Mouse (Mus musculus): ENCODE results near the gene Whrn.

The Whrn gene

DNA sequence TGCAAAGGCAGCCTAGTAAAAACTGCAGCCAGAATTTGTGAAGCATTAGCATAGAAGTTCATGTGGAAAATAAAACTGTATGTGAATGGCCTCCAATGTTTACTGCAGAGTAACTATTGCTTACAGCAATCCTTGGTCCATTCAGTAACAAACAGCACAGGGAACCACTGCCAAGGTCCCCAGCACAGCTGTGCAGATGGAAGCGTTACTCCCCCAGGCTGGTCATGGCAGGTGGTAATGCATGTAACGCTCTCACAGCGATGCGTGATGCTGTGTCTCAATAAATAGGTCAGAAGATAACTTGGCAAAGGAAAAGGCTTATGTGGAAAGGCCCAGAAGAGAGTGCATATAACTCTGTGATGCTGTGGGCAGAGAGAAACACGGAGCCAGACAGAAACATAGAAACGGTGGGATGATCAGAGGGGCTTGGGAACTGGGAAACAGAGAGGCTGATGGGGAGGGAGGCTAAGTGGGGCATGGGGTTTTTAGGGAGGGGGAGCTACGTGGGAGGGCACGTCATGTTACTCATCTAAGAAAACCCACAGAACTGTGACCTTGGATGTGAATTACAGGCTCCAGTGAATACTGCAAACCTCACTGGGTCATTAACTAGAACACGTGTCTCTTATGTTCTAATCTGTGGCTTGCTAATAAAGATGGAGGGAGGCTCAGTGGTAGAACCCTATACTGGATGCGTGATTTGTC, 51.3 kb downstream of the Whrn start:
- DNase-seq (ENCODE audit: low spot score), result no peak

DNA sequence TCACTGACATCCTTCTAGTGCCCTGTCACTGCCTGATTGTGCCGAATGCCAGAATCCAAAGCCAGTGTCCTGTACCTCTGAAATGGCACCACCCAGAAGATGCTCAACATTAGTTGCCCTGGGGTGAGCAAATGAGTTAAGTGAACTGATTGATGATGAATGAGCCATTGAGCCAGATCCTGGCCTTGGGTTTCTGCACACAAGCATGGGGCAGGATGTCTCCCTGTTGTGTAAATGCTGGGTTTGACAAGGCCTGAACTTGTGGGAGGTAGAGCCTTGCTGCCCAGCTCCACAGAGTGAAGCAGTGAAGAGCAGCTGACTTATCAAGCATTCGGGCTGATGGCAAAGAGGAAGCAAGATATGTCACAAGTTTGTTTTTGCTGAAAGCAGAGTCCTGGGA, 52.7 kb downstream of the Whrn start:
- DNase-seq (ENCODE audit: low spot score), result no peak

DNA sequence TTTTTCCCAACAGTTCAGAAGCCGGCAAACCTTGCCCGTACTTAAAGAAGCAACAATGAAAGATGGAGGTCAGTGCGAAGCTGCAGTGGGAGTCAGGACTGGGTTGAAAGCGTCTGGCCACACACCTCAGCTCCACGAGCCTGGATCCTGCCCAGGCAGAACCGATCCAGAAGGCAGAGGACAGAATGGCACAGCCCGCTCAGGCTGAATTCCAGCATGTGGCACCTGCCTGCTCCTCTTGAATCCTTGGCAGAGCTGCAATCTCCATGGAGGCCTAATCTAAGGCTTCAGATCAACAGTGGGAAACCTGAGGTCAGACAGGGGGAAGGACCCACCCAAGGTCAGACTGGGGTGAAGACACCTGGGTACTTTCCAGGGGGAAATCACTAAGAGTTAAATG, 54.2 kb downstream of the Whrn start:
- DNase-seq (ENCODE audit: low spot score), result no peak

DNA sequence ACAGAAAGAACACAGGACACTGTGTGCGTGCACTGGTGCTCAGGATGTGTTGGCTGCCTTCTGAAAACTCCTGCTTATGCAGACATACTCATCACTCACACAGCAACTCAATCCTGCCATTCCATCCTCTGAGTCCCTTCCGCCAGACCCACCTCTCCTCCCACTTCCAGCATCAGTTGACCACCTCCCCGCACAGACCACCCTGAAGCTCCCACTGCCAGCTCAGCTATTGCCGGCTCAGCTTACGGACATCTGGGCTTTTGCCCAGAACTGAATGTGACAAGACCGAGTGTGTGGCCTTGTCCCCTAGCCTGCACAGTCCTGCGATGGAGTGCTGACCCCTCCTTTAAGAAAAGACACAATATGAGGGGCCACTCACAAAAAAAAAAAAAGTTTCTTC, 55.5 kb downstream of the Whrn start:
- no peak for DNase-seq (ENCODE audit: low spot score)

DNA sequence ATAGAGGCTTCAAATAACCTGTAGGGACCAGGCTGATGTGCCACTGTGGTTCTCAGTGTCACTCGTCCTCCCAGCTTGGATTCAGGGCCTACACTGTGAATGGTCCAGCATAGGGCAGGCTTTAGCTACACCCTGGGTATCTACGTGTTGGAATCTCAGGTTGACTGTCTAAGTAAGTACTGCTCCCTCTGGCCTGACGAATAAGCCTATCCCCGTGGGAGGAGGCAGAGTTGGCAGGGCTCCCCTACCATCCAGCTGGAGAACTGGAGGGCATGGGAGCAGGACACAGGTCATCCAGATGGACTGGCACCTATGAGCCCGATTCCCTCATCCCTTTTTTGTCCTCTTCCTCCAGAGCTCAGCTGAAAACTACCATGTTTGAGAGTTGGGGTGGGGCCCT, 57.8 kb downstream of the Whrn start:
- no peak for DNase-seq (ENCODE audit: low spot score)

DNA sequence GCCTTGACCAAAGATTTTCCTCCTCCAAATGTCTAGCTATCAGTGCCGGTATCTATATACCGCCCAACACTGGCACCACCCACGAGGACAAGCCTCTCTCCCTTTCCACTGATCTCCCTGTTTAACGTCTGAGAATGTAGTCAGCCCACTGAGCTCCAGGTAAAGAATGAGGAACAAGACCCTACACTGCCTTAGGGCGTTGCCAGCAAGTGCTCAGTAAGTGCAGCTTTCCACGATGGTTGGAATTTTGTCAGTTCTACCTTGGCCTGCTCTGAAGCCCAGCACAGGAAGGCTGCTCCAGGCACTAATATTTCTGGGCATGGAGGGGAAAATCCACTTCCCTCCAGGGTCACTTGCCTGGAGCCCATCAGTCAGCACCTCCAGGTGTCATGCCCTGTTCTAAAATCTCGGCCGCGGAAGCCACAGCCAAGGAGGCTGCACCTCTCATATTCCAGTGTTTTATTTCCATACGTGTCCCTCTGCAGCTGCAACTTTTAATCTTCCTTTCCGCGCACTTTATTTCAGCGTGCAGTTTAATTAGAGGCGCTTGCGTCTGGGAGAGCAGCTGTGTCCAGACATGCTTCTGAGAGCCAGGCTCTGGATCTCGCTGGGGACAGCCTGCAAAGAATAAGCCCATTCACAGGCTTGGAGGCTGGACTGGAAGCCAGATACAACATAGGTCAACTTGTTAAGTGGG, 58.5 kb downstream of the Whrn start:
- DNase-seq (ENCODE audit: low spot score), result no peak

DNA sequence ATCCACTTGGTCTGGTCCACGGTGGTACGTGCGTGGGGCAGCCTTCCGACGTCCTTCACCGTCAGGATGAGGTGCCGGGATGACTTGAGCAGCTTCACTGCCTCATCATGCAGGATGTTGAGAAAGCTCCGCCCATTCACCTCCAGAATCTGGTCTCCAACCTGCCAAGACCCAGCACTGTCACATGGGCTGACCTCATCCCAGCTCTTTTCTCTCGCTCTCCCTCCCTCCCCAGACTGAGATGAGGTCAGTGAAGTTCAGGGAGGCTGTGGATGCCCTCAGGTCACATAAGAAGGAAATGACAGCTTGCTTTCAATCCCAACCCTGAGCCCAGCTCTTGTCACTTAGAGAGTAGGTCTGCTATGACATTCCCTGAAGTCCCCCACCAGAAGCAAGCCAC, 60.4 kb downstream of the Whrn start:
- DNase-seq (ENCODE audit: low spot score), result no peak

DNA sequence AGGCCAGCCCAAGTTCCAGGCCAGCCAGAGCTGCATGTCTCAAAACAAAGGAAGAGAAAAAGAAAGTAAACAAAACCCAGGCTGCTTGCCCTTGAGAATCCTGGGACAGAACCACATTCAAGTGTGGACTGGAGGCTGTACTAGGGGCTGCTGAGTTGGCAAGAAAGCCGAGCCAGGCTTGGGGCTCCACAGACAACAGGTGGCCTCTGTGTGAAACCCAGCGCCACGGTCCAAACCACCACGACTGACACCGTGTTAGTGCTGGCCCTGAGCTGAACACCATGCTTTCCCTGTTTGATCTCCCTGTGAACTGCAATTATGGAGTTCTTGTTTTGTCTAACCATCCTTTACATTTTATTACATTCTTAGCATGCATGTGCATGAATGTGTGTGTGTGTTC, 64.7 kb downstream of the Whrn start:
- no peak for DNase-seq (ENCODE audit: low spot score)

DNA sequence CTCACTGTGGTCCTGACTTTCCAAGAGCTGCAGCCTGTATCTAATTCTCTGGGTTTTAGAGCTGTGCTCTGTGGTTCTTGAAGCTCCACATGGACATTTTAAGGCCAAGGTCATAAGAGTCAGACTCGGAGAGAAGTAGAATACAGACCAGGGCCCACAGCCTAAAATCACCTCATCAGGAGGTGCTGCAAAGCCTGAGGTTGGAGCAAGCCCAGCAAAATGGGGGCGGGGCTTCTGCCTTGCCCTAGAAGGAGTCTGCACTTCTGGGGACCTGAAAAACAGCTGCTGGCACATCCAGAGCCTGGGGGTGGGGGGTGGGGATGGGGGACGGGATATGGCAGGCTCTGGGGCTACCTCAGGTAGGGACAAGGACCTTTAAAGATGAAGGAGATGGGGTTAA, 65.4 kb downstream of the Whrn start:
- no peak for DNase-seq (ENCODE audit: low spot score)

DNA sequence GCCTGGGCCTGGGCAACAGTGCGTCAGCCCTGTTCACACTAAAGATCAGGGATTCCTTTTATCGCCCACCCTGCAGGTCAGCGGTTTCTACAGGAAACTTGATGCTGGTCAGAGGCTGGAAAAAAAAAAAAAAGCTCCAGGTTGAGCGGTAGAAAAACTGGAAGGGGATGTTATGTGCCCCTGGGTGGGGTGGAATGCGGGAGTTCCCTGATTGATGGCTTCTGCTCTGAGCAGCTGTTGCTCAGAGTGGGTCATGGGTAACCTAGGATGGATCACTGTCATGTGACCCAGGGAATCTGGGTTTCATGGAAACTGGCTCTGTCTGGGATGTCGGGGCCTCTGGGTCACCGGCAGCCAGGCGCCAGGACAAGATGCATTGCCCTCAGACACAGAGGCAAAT, 69.5 kb downstream of the Whrn start:
- no peak for DNase-seq (ENCODE audit: low spot score)

DNA sequence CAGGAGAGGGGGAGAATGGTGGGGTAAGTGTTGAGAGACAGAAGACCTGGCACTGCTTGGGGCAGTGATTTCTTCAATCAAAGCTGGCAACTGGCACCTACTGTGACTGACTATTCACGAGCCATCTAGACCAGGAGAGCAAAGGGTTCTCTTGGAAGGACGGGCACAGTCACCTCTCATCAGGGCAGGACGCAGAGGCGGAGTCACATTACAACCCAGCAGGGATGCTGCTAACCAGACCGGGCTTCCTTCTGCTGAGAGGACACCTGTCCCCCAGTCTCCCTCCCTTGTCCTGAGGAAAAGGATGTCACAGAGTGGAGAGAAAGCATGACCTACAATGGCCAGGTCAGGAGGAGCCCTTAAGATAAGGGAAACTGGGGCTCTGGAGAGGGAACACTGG, 72.0 kb downstream of the Whrn start:
- no peak for DNase-seq (ENCODE audit: low spot score)

DNA sequence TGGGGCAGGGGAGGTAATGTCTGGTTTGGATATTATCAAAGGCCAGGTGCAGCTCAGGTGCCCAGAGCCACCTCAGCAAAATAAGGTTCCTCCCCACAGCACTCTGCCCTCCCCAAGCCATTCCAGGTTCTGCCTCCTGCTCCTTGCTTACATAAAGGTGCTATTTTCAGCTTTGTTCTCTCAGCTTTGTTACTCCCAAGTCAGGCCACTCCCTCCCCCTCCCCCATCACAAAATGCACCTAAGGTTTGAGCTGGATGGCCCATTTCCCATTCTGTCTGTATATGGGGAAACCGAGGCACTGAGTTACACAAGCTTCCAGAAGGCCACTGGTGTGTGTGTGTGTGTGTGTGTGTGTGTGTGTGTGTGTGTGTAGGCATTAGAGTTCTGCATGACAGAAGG, 72.6 kb downstream of the Whrn start:
- no peak for DNase-seq (ENCODE audit: low spot score)

DNA sequence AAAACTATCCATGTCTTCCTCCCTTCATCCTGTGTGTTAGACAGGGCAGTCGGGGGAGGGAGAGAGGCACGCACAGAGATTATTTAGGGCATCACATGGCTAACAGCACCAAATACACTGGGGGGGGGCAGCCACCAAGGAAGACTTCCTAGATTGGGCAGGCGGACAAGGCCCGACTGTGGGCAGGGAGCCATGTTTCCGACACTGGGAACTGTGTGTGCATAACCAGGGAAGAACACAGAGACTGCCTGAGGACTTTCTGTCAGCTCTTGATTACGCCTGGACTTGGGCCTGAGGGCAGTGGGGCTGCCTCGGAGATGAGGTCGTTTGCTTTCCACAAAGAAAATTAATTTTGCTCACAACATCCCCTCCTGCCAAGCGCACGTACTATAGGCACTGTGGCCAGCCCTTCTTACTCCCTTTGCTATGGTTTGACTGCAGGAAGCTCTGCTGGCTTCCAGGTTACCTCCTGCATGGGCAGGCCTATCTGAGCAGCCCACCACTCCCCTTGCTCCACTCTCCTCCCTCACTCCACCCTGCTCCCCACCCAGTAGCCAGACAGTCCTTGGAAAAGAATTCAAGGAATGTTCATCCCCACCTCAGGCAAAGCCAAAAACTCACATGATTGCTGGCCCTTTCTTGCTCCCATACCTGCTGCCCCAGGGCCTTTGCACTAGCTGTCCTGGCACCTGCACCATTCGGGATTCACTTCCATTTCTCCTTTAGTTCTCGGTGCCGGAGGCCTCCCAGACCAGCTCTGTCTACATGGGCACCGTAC, 75.5 kb downstream of the Whrn start:
- peak; percentile 50 for DNase-seq (ENCODE audit: low spot score)

DNA sequence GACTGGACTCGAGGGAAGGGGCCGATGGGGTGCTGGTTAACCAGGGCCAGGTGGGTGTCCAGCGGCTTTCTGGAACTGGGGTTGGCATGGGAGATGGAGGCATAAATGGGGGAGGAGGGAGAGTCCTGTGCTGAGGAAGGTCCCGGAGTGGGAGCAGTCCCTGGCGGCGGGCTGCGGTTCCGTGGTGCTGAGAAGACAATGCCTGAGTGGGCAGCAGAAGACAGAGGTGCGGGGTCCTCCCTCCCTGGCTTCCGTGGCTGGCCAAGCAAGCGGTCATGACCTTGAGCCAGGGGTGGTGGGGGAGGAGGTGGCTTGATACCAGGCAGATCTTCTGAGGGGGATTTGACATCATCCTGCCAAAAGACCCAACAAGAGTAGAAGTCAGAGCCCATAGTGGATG, 77.5 kb downstream of the Whrn start:
- DNase-seq (ENCODE audit: low spot score), result no peak

DNA sequence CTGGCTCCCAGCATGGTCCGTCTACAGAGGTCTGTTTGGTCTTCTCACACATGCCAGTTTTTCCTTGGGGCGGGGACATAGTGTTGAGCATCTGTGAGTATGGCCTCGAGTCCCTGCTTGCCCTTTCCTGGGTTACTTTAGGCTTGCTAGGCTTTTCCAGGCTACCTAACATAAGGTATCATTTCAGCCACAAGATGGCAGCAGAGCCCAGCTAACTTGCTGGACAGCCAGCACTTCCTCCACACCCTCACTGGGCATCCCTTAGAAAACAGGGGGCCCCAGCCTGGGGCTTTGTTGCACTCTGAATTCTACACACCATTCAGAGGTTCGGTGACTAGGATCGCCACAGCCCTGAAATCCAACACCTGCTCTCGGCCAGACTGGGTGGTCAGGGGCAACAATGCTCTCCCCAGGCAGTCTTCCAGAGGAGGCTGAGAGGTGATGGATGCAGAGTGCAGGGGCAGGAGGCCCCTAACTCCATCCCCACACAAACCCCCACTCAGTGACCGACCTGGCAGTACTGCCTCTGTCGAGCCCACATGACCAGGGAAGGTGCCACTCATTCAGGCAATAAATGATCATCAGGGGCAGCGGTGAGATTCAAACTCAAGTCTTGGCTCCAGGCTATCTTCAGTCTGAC, 78.4 kb downstream of the Whrn start:
- DNase-seq (ENCODE audit: low spot score), result peak; percentile 89

DNA sequence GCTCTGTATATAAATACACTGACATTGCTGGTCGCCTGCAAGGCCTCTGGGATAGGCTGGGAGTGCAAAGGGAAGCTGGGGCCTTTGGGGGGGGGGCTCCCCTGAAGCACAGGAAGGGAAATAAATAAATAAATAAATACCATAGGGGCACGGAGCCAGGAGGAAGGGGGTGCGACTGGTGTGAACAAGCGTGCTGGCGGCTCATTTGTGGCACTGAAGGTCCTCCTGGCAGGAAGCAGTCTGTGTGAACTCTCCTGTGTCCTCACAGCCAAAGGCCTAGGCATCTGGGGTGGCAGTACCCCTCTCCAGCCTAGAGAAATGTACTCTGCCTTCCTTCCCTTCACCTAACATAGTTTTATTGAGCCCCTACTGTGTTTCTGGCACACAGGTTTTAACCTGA, 80.8 kb downstream of the Whrn start:
- DNase-seq (ENCODE audit: low spot score), result no peak

DNA sequence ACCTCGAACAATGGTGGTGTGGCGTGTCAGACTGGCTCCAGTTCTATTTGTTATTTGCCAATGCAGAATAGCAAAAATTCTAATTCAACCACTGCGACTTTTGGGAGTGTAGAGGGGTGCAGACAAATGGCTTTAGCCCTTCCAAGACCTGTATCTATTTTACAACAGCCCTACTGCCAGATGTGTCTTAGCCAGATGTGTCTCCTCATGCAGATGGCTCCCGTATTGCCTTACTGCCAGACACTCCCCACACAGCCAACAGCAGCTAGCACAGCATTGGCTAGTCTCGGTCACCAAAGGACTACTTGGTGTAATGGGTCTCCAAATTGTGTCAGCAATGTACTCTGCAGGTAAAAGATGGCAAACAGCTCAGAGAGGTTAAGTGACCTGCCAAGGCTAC, 84.6 kb downstream of the Whrn start:
- peak; percentile 26 for DNase-seq (ENCODE audit: low spot score)

DNA sequence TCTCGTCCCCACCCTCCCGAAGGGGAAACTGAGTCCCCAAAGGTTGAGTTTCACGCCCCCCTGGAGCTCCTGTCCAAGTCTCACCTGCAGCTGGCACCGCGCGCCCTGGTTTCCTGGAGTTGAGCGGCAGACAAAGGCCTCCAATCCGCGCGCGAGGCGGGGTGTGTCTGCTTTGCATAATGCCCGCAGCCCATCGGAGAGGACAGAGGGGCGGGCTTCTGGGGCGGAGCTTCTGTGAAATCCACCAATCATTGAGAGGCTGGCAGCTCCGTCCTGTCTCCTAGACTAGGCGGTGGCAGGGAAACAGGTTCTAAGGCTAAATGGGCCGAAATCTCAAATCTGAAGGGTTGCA, 85.2 kb downstream of the Whrn start:
- DNase-seq (ENCODE audit: low spot score), result peak; percentile 95

DNA sequence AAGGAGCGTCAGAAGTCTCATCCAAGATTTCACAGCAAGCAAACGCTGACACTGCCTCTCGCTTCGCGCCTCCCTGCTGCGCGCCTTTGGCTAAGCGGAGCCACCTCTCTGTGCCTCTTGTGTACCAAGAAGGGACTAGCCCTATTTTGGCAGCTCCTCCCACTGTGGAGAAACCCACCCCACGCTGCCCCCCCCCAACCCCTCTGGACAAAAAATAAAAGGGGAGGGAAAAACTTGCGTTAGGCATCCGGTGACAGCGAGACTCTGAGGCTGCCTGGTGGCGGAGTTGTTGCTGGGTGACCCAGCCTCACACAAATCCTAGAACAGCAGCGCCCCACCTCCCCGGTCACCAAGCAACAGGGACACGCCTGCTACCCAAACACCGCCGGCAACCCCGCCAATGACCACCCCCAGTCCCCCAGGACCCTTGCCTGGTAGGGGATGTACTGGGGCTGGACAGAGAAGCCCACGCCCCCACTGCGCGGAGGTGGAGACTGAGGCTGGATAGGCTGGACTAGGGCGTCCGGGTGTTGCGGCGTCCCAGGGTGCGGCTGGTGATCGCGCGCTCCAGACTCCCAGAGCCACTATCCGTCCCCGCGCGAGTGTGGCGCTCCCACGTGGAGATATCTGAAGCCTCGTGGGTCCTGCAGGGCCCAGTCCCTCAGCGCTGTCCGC, 85.7 kb downstream of the Whrn start:
- peak; percentile 59 for DNase-seq (ENCODE audit: low spot score)

DNA sequence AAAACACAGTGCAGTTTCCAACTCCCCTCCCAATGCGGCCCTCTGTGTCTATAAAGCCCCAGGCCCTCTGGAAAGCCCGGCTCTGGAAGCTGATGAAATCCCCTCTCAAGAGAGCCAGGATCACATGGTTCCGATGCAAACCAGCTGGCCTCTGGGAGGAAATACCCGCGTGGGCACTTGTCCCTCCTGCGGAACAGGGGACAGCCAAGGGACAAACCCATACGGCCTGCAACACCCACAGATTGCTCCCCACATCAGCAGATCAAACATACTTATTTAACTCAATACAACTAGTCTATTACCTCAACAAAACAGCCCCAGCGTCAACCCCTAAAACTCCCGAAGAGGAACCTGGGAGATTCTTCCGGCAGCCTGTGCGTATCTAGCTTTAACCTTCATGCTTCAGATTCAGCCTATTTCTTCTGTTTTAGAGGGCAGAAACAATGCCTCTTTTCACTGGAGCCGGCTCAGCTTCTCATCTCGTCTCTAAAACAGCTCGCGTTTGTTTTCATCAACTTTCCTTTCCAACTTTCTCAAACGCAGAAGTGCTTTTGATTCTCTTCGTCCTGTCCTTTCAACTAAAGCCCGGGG, 86.4 kb downstream of the Whrn start:
- no peak for DNase-seq (ENCODE audit: low spot score)

DNA sequence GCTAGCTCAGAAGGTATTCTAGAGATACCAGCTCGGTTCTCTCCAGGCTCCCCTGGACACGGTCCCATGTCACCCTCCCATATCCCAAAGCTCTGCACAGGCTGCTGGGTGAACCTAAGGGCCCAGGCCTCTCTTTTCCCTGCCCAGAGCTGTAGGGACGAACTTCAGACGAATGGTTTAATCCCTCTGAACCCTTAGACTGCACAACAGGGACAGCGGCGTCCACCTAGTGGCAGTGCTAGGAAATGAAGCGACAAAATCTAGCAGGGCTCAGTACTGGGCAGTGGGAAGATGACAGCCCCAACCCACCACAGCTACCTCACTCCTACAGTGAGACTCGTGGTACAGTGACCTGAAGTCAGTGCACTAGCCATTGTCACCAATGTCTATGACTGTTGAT, 87.1 kb downstream of the Whrn start:
- DNase-seq (ENCODE audit: low spot score), result peak; percentile 55

DNA sequence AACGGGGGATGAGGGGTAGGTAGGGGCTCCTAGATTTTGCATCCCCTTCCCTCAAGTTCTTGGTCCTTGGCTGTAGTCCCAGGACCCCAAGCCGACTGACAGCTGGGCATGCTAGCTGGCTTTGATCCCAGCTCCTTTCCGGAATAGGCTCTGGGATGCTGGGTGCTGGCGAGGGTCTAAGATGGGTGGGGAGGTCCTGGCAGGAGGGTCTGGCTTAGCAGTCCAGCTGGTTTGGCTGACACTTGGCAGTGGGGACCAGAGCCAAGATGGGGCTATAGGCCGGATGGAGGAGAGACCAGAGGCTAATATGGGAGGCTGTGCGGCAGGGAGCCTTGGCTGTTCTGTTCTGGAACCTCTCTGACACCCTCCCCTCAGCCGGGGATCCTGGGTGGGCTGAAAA, 87.5 kb downstream of the Whrn start:
- DNase-seq (ENCODE audit: low spot score), result no peak

Data from urinary bladder, postnatal 14 days (tissue).